Mouse (Mus musculus) CD8-positive naive resting alpha-beta T cell, adult 2 months (primary cell): ENCODE results near the gene Rmnd1.

Source experiments
- DNase-seq, 2 experiments: peaks; one replicate each; pipeline ENCODE4 v3.0.0; 2022; ENCODE audit warnings: low read depth in 2 of 2, low spot score in 2 of 2

The Rmnd1 gene

DNA sequence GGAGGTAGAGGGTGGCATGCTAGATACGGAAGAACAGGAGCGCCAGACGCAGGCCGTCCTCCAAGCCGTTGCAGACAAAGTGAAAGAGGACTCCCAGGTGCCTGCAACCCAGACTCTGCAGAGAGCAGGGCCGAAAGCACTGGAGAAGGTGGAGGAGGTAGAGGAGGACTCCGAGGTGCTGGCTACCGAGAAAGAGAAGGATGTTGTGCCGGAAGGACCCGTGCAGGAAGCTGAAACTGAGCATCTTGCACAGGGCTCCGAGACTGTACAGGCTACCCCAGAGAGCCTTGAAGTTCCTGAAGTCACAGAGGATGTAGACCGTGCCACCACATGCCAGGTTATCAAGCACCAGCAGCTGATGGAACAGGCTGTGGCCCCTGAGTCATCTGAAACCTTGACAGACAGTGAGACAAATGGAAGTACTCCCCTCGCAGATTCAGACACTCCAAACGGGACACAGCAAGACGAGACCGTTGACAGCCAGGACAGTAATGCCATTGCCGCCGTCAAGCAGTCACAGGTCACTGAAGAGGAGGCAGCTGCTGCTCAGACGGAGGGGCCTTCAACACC, 76.2 kb downstream of the Rmnd1 start:
- peak in 1 of 2 experiments; percentile 29 for DNase-seq

DNA sequence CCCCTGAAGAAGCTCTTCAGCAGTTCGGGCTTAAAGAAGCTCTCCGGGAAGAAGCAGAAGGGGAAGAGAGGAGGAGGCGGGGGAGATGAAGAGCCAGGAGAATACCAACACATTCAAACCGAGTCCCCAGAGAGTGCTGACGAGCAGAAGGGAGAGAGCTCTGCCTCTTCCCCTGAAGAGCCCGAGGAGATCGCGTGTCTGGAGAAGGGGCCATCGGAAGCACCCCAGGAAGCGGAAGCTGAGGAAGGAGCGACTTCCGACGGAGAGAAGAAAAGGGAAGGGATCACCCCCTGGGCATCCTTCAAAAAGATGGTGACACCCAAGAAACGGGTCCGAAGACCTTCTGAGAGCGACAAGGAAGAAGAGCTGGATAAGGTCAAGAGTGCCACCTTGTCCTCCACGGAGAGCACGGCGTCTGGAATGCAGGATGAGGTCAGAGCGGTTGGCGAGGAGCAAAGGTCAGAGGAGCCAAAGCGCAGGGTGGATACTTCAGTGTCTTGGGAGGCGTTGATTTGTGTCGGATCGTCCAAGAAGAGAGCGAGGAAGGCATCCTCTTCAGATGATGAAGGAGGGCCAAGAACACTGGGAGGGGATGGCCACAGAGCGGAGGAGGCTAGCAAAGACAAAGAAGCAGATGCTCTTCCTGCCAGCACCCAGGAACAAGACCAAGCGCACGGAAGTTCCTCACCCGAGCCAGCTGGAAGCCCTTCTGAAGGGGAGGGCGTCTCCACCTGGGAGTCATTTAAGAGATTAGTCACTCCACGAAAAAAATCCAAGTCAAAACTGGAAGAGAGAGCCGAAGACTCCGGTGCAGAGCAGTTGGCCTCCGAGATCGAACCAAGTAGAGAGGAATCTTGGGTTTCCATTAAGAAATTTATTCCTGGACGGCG, 77.6 kb downstream of the Rmnd1 start:
- DNase-seq = no peak
